Mouse (Mus musculus): ENCODE measurements around the gene Olig2.

GRCm38 (mm10) chr16:91233241-91233944, 8.1 kb downstream of the Olig2 start:
- TF ChIP-seq CTCF (IDR thresholded peaks at IDR 0.05; ENCODE audit: low read depth, low read length) = no peak
- TF ChIP-seq POLR2A (IDR thresholded peaks at IDR 0.05; ENCODE audit: borderline replicate concordance, low read depth, low read length) = no peak

All from bone marrow macrophage, adult 2 months (primary cell).